In genomic region chr11:76530966-76531678, GRCm38 (mm10) we compare ENCODE assay signal across 10 mouse cellular contexts.
DNase-seq lines count a peak whose midpoint lies in the region; ATAC-seq and TF ChIP-seq lines count a peak whose summit lies in the region.
"Had no signal": no experiment of that assay in that cellular context is flagged by ENCODE, and none has a peak within 500 bp of the region (broad histone marks: within the 10 kb centered on the region; RNA-seq: fewer than 3 reads in every experiment).

No protein-coding gene starts in this region.

- no peak for TF ChIP-seq POLR2A in olfactory bulb, adult 2 months (IDR thresholded peaks at IDR 0.05; ENCODE audit: insufficient read depth, low read depth, low read length)

- H3K27ac ChIP-seq in kidney, embryonic 16.5 days (ENCODE audit: low read length), result no peak overlapping the region
- 0 out of 2 replicates have a peak overlapping the region, but pooled peaks have one; percentile 35 for H3K27ac ChIP-seq in embryonic facial prominence, embryonic 10.5 days (replicated peaks)
- H3K27ac ChIP-seq in layer of hippocampus, adult 2 months, result peak overlapping the region; percentile 97
- peak overlapping the region; percentile 86 for H3K27ac ChIP-seq in olfactory bulb, adult 2 months (ENCODE audit: insufficient read depth, low read depth, low read length)
- H3K27ac ChIP-seq: liver, embryonic 14.5 days had no signal

- ATAC-seq in kidney, embryonic 16.5 days (ENCODE audit: low FRiP score, low TSS enrichment), result 0 out of 2 replicates have a peak, but pooled peaks have one; percentile 15

- no peak overlapping the region for H3K4me3 ChIP-seq in kidney, embryonic 16.5 days (ENCODE audit: low read length)
- no peak overlapping the region for H3K4me3 ChIP-seq in embryonic facial prominence, embryonic 10.5 days
- peak overlapping the region; percentile 34 for H3K4me3 ChIP-seq in layer of hippocampus, adult 2 months
- no peak overlapping the region for H3K4me3 ChIP-seq in olfactory bulb, adult 2 months (ENCODE audit: insufficient read depth, low read depth, low read length)

- DNase-seq in kidney, postnatal 10 days, result no peak
- no peak for DNase-seq in embryonic facial prominence, embryonic 10.5 days (ENCODE audit: low spot score)
- peak; percentile 65 to 85 for DNase-seq in layer of hippocampus, adult 2 months (ENCODE audit: low spot score in 2 of 2)
- no peak for DNase-seq in ovary, postnatal 14 days (ENCODE audit: low spot score)
- no peak for DNase-seq in heart, adult 18-20 months
- no peak for DNase-seq in cerebellum, postnatal 14 days
- DNase-seq: cerebellum, adult 11-12 months had no signal

- 39% methylated on average over 7 of the region's 7 CpGs for WGBS in kidney, embryonic 16.5 days
- WGBS in embryonic facial prominence, embryonic 10.5 days, result 56% methylated on average over 7 of the region's 7 CpGs
- WGBS in olfactory bulb, adult 2 months, result 9% methylated on average over 7 of the region's 7 CpGs

- H3K4me1 ChIP-seq in kidney, embryonic 16.5 days (ENCODE audit: insufficient read depth, low read length), result peaks cover 9% of the 10 kb centered on the region
- peaks cover 34% of the 10 kb centered on the region for H3K4me1 ChIP-seq in embryonic facial prominence, embryonic 10.5 days
- H3K4me1 ChIP-seq in olfactory bulb, adult 2 months (ENCODE audit: control insufficient read depth, insufficient read depth, low read length), result peaks cover 30% of the 10 kb centered on the region

- no peak overlapping the region for H3K4me2 ChIP-seq in kidney, embryonic 16.5 days (replicated peaks; ENCODE audit: low read depth, low read length)

- H3K9me3 ChIP-seq in kidney, embryonic 16.5 days (ENCODE audit: low read length), result no peaks in the 10 kb centered on the region
- 0 out of 2 replicates have a peak, but pooled peaks cover 3% of the 10 kb centered on the region for H3K9me3 ChIP-seq in embryonic facial prominence, embryonic 10.5 days

- H3K9ac ChIP-seq in kidney, embryonic 16.5 days (replicated peaks; ENCODE audit: low read length), result no peak overlapping the region
- H3K9ac ChIP-seq: liver, embryonic 14.5 days had no signal

- no peak for TF ChIP-seq CTCF in layer of hippocampus, adult 2 months (conservative IDR thresholded peaks at IDR 0.05)
- no peak for TF ChIP-seq CTCF in olfactory bulb, adult 2 months (IDR thresholded peaks at IDR 0.05; ENCODE audit: insufficient read depth, low read depth, low read length)

- H3K27me3 ChIP-seq in kidney, embryonic 16.5 days (ENCODE audit: insufficient read depth, low read length), result no peaks in the 10 kb centered on the region
- no peaks in the 10 kb centered on the region for H3K27me3 ChIP-seq in embryonic facial prominence, embryonic 10.5 days (replicated peaks; ENCODE audit: low read depth, poor library complexity, severe bottlenecking)

- no peaks in the 10 kb centered on the region for H3K36me3 ChIP-seq in kidney, embryonic 16.5 days (ENCODE audit: insufficient read depth, low read length)
- peaks cover 8% of the 10 kb centered on the region for H3K36me3 ChIP-seq in embryonic facial prominence, embryonic 10.5 days (replicated peaks)

Comparison
In these comparisons a context has a peak if more than half of its experiments do, and no peak if none do; other contexts are left out.
1. DNase-seq: peak in layer of hippocampus, adult 2 months (2 of 2); none in kidney, postnatal 10 days (single experiment), embryonic facial prominence, embryonic 10.5 days (single experiment), ovary, postnatal 14 days (single experiment), heart, adult 18-20 months (0 of 2) and cerebellum, postnatal 14 days (0 of 2).